Mouse (Mus musculus) liver, adult 2 months (tissue): Measurements from ENCODE around the gene Gm11037. TPM values are rescaled to one million over a fixed set of nuclear protein-coding genes. Genes with fewer than 3 reads are reported as not detected.

Source experiments
- DNase-seq: peaks from one replicate; pipeline ENCODE4 v3.0.0-alpha.2; 2011; ENCODE audit warnings: low read depth, low spot score; ENCODE audit errors: extremely low read depth
- H3K27ac ChIP-seq: fragments of 200-500 bp; replicated peaks from 2 replicates; pipeline ENCODE4 v1.5.1; 2012; ENCODE audit warnings: low read depth, mild to moderate bottlenecking, control low read depth, inconsistent platforms, low read length; ENCODE audit not compliant: insufficient read depth
- H3K27me3 ChIP-seq: fragments of 200-500 bp; 2 replicates; pipeline ENCODE4 v1.6.1; 2012; ENCODE audit warnings: mild to moderate bottlenecking, moderate library complexity, low read length, inconsistent platforms; ENCODE audit not compliant: control insufficient read depth, insufficient read depth
- H3K36me3 ChIP-seq: fragments of 200-500 bp; 2 replicates; pipeline ENCODE4 v1.6.1; 2012; ENCODE audit warnings: low read length, inconsistent platforms; ENCODE audit not compliant: control insufficient read depth, insufficient read depth
- H3K4me1 ChIP-seq: fragments of 200-500 bp; 2 replicates; pipeline ENCODE4 v1.6.1; 2011; ENCODE audit warnings: low read length; ENCODE audit not compliant: control insufficient read depth, insufficient read depth
- H3K4me3 ChIP-seq: fragments of 200-500 bp; 2 replicates; pipeline ENCODE4 v1.5.1; 2011; ENCODE audit warnings: low read depth, mild to moderate bottlenecking, control low read depth, low read length, moderate library complexity; ENCODE audit not compliant: insufficient read depth
- H3K79me2 ChIP-seq: fragments of 200-500 bp; 2 replicates; pipeline ENCODE4 v1.6.1; 2012; ENCODE audit warnings: inconsistent platforms, mild to moderate bottlenecking, low read length, moderate library complexity; ENCODE audit not compliant: control insufficient read depth, insufficient read depth
- H3K9ac ChIP-seq: fragments of 200-500 bp; 2 replicates; pipeline ENCODE4 v1.6.1; 2012; ENCODE audit warnings: low read depth, mild to moderate bottlenecking, control low read depth, inconsistent platforms, low read length
- CTCF ChIP-seq: fragments of 200-500 bp; IDR thresholded peaks from 2 replicates; pipeline ENCODE4 v1.5.1; 2011; ENCODE audit warnings: low read depth, low read length, control low read depth
- POLR2A ChIP-seq: fragments of 200-500 bp; IDR thresholded peaks from 2 replicates; pipeline ENCODE4 v1.6.1; 2011; ENCODE audit warnings: low read length, control low read depth; ENCODE audit not compliant: insufficient read depth; ENCODE audit errors: extremely low read depth
- WGBS: fragments of 180-500 bp; shearing (Covaris S2); methylation state at CpG from one replicate; pipeline ENCODE4 v1.1.7; 2018; 5-methylcytosine and 5-hydroxymethylcytosine counted together
- polyA plus RNA-seq: library from polyadenylated mRNA; depleted of rRNA; stranded (reverse); fragments of >200 nt; gene quantifications from 2 replicates; pipeline ENCODE4 v1.2.3, GENCODE M21; 2012
- total RNA-seq: library from RNA; depleted of rRNA; stranded (reverse); fragments of >200 nt; gene quantifications from 2 replicates; pipeline ENCODE4 v1.2.3, GENCODE M21; 2014

Gm11037 gene
- total and polyA plus RNA-seq, 2 experiments, result not detected

GRCm38 (mm10) chr2:131090852-131091251 lies 42.4 kb upstream of the Gm11037 start:
- Histone ChIP-seq H3K4me1 (no peaks in the 10 kb centered on the region), H3K27me3 (no peaks in the 10 kb centered on the region), H3K27ac (peak overlapping the region; percentile 61), H3K9ac (no peak overlapping the region), H3K36me3 (no peaks in the 10 kb centered on the region), H3K4me3 (no peak overlapping the region), H3K79me2 (no peaks in the 10 kb centered on the region)
- no peak for TF ChIP-seq POLR2A
- 79% methylated on average over 3 of the region's 3 CpGs for WGBS
- DNase-seq, result peak; percentile 41

- 85% methylated on average over 5 of the region's 5 CpGs for WGBS
Measured at GRCm38 (mm10) chr2:131093577-131093976, 39.7 kb upstream of the Gm11037 start.

GRCm38 (mm10) chr2:131094823-131095222 lies 38.5 kb upstream of the Gm11037 start:
- H3K79me2 ChIP-seq, result no peaks in the 10 kb centered on the region
- no peaks in the 10 kb centered on the region for H3K27me3 ChIP-seq
- H3K4me1 ChIP-seq, result no peaks in the 10 kb centered on the region; the same call in 1 of the 2 replicates
- TF ChIP-seq POLR2A (no peak), CTCF (peak; percentile 92)
- no peak overlapping the region for H3K9ac ChIP-seq
- WGBS, result 0% methylated on average over 1 of the region's 1 CpGs
- H3K36me3 ChIP-seq, result no peaks in the 10 kb centered on the region
- peak; percentile 26 for DNase-seq
- H3K4me3 ChIP-seq, result no peak overlapping the region
- H3K27ac ChIP-seq, result no peak overlapping the region

More at GRCm38 (mm10) chr2:131093577-131093976, 39.7 kb upstream of the Gm11037 start:
- Histone ChIP-seq H3K9ac (no peak overlapping the region), H3K27ac (no peak overlapping the region), H3K4me3 (no peak overlapping the region), H3K36me3 (no peaks in the 10 kb centered on the region), H3K27me3 (no peaks in the 10 kb centered on the region), H3K4me1 (no peaks in the 10 kb centered on the region; the same call in 1 of the 2 replicates), H3K79me2 (no peaks in the 10 kb centered on the region)
- TF ChIP-seq CTCF, result no peak
- TF ChIP-seq POLR2A, result no peak
- no peak for DNase-seq

- TF ChIP-seq POLR2A, result no peak
- no peak for DNase-seq
- H3K36me3 ChIP-seq, result no peaks in the 10 kb centered on the region
- H3K27me3 ChIP-seq, result no peaks in the 10 kb centered on the region
- peak overlapping the region; percentile 58 for H3K27ac ChIP-seq
- H3K79me2 ChIP-seq, result no peaks in the 10 kb centered on the region
- no peaks in the 10 kb centered on the region; the same call in 1 of the 2 replicates for H3K4me1 ChIP-seq
- 52% methylated on average over 9 of the region's 9 CpGs for WGBS
- no peak overlapping the region for H3K9ac ChIP-seq
- H3K4me3 ChIP-seq, result no peak overlapping the region
Measured at GRCm38 (mm10) chr2:131096101-131096795, 37.0 kb upstream of the Gm11037 start.

GRCm38 (mm10) chr2:131097087-131097486 lies 36.2 kb upstream of the Gm11037 start:
- TF ChIP-seq CTCF, result no peak
- TF ChIP-seq POLR2A, result no peak

GRCm38 (mm10) chr2:131101530-131101929 lies 31.8 kb upstream of the Gm11037 start:
- no peak overlapping the region for H3K9ac ChIP-seq
- no peaks in the 10 kb centered on the region for H3K27me3 ChIP-seq
- no peak overlapping the region for H3K27ac ChIP-seq
- H3K79me2 ChIP-seq, result no peaks in the 10 kb centered on the region
- H3K4me1 ChIP-seq, result no peaks in the 10 kb centered on the region; the same call in 1 of the 2 replicates
- TF ChIP-seq CTCF (no peak), POLR2A (no peak)
- no peak overlapping the region for H3K4me3 ChIP-seq
- 57% methylated on average over 3 of the region's 3 CpGs for WGBS
- H3K36me3 ChIP-seq, result no peaks in the 10 kb centered on the region
- no peak for DNase-seq

More at GRCm38 (mm10) chr2:131097087-131097486, 36.2 kb upstream of the Gm11037 start:
- Histone ChIP-seq H3K36me3 (no peaks in the 10 kb centered on the region), H3K9ac (no peak overlapping the region), H3K4me1 (no peaks in the 10 kb centered on the region; the same call in 1 of the 2 replicates), H3K27ac (no peak overlapping the region), H3K4me3 (no peak overlapping the region), H3K79me2 (no peaks in the 10 kb centered on the region), H3K27me3 (no peaks in the 10 kb centered on the region)
- WGBS, result 79% methylated on average over 4 of the region's 4 CpGs
- DNase-seq, result no peak
